Mouse (Mus musculus) hematopoietic stem cell, adult 5-6 weeks (primary cell): ENCODE data around the gene Tgfb1i1. TPM values are rescaled to one million over a fixed set of nuclear protein-coding genes. Genes with fewer than 3 reads are reported as not detected.
A peak's percentile ranks its signal among the peaks of the same experiment; 100 is the strongest.

ENCODE experiments used
- ATAC-seq, 2 experiments: fragments of 125-278 bp in 1 of 2; replicated peaks in 1 of 2; 2 replicates each; pipeline ENCODE4 v1.8.0; 2016 to 2017; ENCODE audit warnings: inconsistent platforms in 2 of 2, mild to moderate bottlenecking in 2 of 2, moderate number of reproducible peaks in 2 of 2, low read depth in 1 of 2, moderate TSS enrichment in 1 of 2; ENCODE audit not compliant: low FRiP score in 2 of 2, poor library complexity in 2 of 2, severe bottlenecking in 2 of 2, insufficient read depth in 1 of 2, low TSS enrichment in 1 of 2
- total RNA-seq: library from RNA; stranded (forward); fragments of 172-1452, 232-1000 nt; gene quantifications from 2 replicates; pipeline ENCODE4 v1.2.3, GENCODE M21; 2017

Tgfb1i1 gene
- total RNA-seq, 1 experiment from 2014 or later, result 1.5 TPM

DNA sequence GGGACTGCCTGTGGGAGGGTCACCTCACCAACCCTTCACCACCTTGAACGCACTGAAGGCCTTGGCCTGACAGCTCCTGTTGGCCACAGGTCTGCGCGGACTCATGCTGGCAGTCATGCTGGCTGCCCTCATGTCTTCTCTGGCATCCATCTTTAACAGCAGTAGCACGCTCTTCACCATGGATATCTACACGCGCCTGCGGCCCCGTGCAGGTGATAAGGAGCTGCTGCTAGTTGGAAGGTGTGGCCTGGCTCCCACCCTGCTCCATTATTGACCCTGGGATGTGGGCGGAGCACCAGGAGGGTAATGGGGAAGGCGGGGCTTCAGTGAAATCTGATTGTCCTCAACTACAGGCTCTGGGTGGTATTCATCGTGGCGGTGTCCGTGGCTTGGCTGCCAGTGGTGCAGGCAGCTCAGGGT is 23.8 kb downstream of the Tgfb1i1 start:
- ATAC-seq, result peak; percentile 33 to 37; a peak in 1 of 4 replicates

- ATAC-seq, result no peak
Measured at GRCm38 (mm10) chr7:128271496-128271895, 24.9 kb downstream of the Tgfb1i1 start.

GRCm38 (mm10) chr7:128276051-128276450 is 29.4 kb downstream of the Tgfb1i1 start:
- no peak for ATAC-seq

DNA sequence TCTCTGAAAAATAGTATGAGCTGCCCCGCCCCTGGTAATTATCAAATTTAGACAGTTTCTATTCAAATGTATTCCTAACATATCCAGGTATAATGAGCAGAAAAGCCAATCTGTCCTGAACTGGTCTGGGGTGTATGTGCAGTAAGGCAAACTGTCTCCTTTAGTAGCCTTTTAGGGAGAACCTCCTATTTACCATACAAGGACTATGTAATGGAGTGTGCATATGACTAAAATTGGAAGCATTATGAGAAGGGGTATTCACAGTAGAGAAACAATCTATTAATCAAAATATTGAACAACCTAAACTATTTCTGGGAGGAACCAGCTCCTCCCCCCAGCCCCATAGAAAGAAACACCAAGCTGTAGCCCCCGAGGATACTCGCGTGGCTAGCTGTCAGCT is 33.1 kb downstream of the Tgfb1i1 start:
- no peak for ATAC-seq

DNA sequence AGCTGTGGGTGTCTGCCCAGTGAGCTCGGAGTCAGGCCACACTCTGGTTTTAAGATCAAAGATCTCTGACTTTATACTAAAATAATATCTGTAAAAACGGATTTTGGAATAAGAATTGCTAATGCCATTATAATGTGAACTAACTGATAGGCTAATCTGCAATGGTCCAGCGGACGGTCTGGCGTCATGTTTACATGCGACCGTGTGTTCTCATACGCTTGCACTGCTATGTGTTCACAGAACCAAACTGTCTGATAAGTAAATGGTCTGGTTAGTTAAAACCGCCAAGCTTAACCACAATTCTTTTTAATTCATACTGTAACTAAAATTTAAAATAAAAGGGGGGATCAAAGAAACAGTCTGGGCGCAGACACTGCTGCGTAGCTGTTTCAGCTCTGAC is 35.2 kb downstream of the Tgfb1i1 start:
- ATAC-seq, result no peak

DNA sequence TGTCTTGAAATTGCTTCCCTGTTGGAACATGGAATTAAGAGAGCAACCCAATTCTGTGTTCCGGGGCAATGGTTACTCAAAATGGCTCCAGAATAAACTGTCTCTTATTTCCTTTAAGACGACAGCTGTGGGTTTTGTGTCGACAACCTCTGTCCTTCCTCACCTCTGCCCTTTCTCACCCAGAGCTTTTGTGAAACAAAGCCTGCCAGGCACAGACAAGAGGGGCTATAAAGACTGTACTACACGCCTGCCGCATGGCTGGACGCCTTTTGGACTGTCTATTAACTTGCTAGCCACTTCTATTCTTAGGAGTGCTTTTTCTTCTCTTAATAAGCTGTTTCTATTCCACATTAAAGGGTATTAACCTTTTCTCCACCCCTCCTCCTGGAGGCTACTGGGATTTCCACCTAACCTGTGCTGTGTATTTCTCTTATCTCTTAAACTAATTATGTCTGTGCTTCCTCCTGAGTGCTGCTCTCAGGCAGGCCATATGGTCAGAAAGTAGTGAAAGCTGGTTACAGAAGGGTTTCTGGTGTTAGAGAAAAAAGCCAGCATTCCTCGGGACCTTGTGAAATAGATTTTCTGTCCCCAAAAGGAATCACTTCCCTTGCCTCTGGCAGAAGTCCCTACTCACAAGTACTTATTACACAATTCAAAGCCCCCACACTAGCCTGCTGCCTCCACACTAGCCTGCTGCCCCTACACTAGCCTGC is 36.1 kb downstream of the Tgfb1i1 start:
- ATAC-seq, result no peak

GRCm38 (mm10) chr7:128284047-128284446 is 37.4 kb downstream of the Tgfb1i1 start:
- ATAC-seq, result no peak

DNA sequence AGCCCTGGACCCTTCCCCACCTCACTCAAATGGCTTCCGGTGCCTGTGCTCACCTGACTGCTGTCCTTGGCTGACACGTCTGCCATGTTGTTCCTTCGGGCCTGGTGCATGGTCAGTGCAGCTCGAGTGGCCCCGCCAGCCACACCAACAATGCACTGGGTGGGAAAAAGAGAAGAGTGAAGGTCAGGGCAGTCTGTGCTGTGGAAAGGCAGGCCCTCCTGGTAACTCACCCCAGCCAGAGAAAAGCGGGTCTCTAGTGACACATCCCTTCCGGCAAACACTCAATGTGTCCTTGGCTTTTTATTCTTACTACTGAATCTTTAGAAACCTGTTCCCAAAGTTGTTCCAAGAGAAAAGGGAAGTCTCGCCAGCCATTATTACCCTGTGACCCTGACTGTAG is 38.4 kb downstream of the Tgfb1i1 start:
- no peak for ATAC-seq

DNA sequence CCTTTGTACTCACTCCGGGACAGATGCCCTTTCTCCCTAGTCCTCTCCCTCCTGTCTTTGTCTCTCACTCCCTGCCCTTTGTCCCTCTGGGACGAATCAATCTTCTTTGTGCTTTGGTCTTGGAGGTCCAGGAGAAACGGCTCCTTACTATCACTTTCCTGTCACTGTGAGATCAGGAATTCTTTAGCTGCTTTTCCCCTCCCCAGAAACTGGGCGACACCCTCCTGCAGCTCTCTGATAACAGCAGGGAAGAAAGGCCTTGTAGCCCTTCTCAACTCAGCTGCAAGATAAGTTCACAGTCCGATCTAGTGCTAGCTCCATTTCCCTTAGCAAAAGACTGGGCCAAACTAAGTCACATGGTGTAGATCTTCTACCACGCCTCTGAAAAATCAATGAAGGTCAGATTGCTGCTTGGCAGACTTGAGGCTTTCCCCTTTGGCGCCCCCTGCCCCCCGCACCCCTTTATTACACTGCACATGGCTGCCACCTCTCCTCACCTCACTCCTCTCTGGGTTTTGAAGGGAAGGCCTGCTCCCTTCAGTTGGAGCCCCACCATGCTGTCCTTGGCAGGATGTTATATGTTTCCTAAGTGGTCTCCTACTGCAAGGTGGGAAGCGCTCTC is 42.4 kb downstream of the Tgfb1i1 start:
- peak; percentile 37 to 65; a peak in 3 of 4 replicates for ATAC-seq

- no peak for ATAC-seq
Measured at GRCm38 (mm10) chr7:128294785-128295184, 48.2 kb downstream of the Tgfb1i1 start.

- no peak for ATAC-seq
Measured at GRCm38 (mm10) chr7:128296514-128296913, 49.9 kb downstream of the Tgfb1i1 start.

DNA sequence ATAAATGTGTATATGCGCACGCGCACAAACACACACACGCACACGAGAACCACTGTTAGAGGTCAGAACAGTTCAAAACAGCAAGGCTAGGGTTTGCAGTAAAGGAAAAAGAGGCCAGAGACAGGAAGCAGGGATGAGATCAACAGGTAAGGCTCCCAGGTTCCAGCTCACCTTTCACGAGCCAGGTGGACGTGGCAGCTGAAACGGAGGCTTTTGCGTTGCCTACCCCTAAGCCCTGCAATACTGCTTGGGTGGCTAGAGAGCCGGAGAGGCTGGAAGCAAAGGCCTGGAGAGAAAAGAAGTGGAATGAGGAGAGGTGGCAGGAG is 50.6 kb downstream of the Tgfb1i1 start:
- no peak for ATAC-seq

DNA sequence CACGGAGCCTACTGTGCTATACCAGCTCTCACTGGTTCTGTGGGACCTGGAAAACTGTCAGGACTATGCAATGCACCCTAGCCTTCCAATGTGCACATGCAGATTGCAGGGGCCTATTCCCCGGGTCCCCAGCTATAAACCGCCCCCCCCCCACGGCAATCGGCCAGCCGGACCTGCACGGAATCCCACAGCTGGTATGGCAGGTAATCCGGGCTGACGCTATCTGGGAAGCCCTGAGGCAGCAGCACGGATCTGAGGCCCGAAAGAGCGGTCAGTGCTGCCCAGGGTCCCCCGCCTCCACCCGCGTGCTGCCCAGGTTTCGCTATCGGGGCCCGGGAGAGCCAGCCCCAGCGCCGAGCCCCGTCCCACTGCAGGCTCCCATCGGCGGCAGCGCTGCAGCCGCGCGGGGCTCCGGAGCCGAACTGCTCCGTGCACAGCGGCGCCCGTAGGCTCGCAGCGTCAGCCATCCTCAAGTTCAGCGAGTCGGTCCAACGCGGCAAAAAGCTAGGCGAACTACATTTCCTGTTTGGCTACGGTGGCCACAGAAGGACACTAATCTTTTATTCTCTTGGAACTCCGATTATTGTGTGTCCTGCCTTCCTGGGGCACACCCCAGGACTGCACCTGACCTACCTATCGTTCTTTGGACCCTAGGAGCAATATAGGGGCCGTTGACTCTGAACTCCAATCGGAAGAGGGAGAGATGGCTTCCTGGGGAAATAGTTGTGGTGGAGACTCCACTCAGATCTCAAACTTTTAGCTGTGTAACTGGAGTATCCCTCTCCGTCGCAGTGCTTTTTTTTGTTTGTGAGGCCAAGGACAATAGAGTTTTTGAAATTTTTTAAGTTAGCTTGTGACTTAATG is 51.2 kb downstream of the Tgfb1i1 start, which contains the start of gene BC017158:
Gene BC017158, minus strand, starts transcription at position 554 of the 864 bp plus-strand sequence.
- ATAC-seq, result peak; percentile 50 to 85; a peak in 3 of 4 replicates

GRCm38 (mm10) chr7:128298481-128299342 is 52.1 kb downstream of the Tgfb1i1 start:
- no peak for ATAC-seq

- ATAC-seq, result no peak
Measured at GRCm38 (mm10) chr7:128300952-128301351, 54.3 kb downstream of the Tgfb1i1 start.

- ATAC-seq, result no peak
Measured at GRCm38 (mm10) chr7:128302151-128302550, 55.5 kb downstream of the Tgfb1i1 start.

DNA sequence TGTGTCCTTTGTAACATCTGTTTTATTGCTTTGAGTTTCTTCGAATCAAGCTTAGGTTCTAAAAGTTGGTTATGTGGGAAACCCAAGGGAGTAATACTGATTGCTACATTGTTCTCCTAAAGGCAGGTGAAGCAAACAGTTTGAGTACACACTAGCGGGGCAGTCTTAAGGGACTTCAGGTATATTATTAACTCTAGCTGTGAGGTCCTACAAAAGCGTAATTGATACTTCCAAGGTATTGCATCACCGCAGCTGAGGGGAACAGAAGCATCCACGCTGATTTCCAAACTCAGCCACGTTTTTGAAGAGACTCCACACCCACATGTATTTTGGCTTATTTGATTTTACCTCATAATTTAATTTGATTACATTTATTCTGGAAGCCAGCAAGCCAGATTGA is 57.6 kb downstream of the Tgfb1i1 start:
- ATAC-seq, result no peak
